Mouse (Mus musculus) hindbrain, embryonic 10.5 days (tissue): ENCODE results near the gene Prss32. TPM values are rescaled to one million over a fixed set of nuclear protein-coding genes. Genes with fewer than 3 reads are reported as not detected.
"Not testable (repeated sequence)": the region's sequence is repeated elsewhere in the genome, so short reads cannot be mapped to it uniquely, and the experiment has no call there.

Experiments
- DNase-seq: peaks from one replicate; pipeline ENCODE4 v3.0.0-alpha.2; 2017; ENCODE audit warnings: low spot score
- H3K27ac ChIP-seq: fragments of 300-500 bp; sonication (generic); 2 replicates; pipeline ENCODE4 v1.5.1; 2016; ENCODE audit warnings: mild to moderate bottlenecking, moderate library complexity
- H3K27me3 ChIP-seq: fragments of 300-500 bp; sonication (generic); 2 replicates; pipeline ENCODE4 v1.6.1; 2016; ENCODE audit warnings: mild to moderate bottlenecking; ENCODE audit not compliant: poor library complexity, insufficient read depth, severe bottlenecking
- H3K36me3 ChIP-seq: fragments of 300-500 bp; sonication (generic); 2 replicates; pipeline ENCODE4 v1.6.1; 2016; ENCODE audit warnings: mild to moderate bottlenecking, moderate library complexity
- H3K4me1 ChIP-seq: fragments of 300-500 bp; sonication (generic); replicated peaks from 2 replicates; pipeline ENCODE4 v1.6.1; 2016; ENCODE audit warnings: mild to moderate bottlenecking
- H3K4me3 ChIP-seq: fragments of 300-500 bp; sonication (generic); 2 replicates; pipeline ENCODE4 v1.5.1; 2016; ENCODE audit warnings: mild to moderate bottlenecking, moderate library complexity
- H3K9me3 ChIP-seq: fragments of 300-500 bp; sonication (generic); 2 replicates; pipeline ENCODE4 v1.6.1; 2016; ENCODE audit warnings: mild to moderate bottlenecking, moderate library complexity
- WGBS: fragments of 180-500 bp; shearing (Covaris S2); methylation state at CpG from one replicate; pipeline ENCODE4 v1.1.7; 2016; 5-methylcytosine and 5-hydroxymethylcytosine counted together
- polyA plus RNA-seq: library from polyadenylated mRNA; unstranded; fragments of >200 nt; fragmentation: Nextera tagmentation; extraction: Ambion mirVana; gene quantifications from 2 replicates; pipeline ENCODE4 v1.2.1, GENCODE M21; 2016

Gene Prss32
- polyA plus RNA-seq, 1 experiment from 2014 or later = not detected

GRCm38 (mm10) chr17:23850853-23851749 lies 7.4 kb downstream of the Prss32 start:
- no peaks in the 10 kb centered on the region for H3K4me1 ChIP-seq
- no peaks in the 10 kb centered on the region for H3K9me3 ChIP-seq
- no peaks in the 10 kb centered on the region for H3K36me3 ChIP-seq
- H3K4me3 ChIP-seq = no peak overlapping the region
- 0 out of 2 replicates have a peak overlapping the region, but pooled peaks have one; percentile 69 for H3K27ac ChIP-seq
- DNase-seq = peak; percentile 76
- H3K27me3 ChIP-seq = no peaks in the 10 kb centered on the region
- 66% methylated on average over 19 of the region's 19 CpGs for WGBS

GRCm38 (mm10) chr17:23853292-23853691 lies 9.6 kb downstream of the Prss32 start:
- no peak overlapping the region for H3K27ac ChIP-seq
- no peaks in the 10 kb centered on the region for H3K27me3 ChIP-seq
- DNase-seq = peak; percentile 57
- H3K4me1 ChIP-seq = no peaks in the 10 kb centered on the region
- no peak overlapping the region for H3K4me3 ChIP-seq
- no peaks in the 10 kb centered on the region for H3K36me3 ChIP-seq
- no peaks in the 10 kb centered on the region for H3K9me3 ChIP-seq
- 38% methylated on average over 5 of the region's 5 CpGs for WGBS

GRCm38 (mm10) chr17:23854229-23854765 lies 10.6 kb downstream of the Prss32 start:
- 87% methylated on average over 10 of the region's 10 CpGs for WGBS
- no peak for DNase-seq
- no peaks in the 10 kb centered on the region for H3K4me1 ChIP-seq
- no peaks in the 10 kb centered on the region for H3K9me3 ChIP-seq
- no peaks in the 10 kb centered on the region for H3K36me3 ChIP-seq
- H3K27ac ChIP-seq = no peak overlapping the region
- no peaks in the 10 kb centered on the region for H3K27me3 ChIP-seq
- no peak overlapping the region for H3K4me3 ChIP-seq

GRCm38 (mm10) chr17:23857193-23857592 lies 13.5 kb downstream of the Prss32 start:
- WGBS = 91% methylated on average over 6 of the region's 6 CpGs
- Histone ChIP-seq H3K27ac (no peak overlapping the region), H3K27me3 (0 out of 2 replicates have a peak, but pooled peaks cover 2% of the 10 kb centered on the region), H3K9me3 (no peaks in the 10 kb centered on the region), H3K4me1 (no peaks in the 10 kb centered on the region), H3K4me3 (no peak overlapping the region), H3K36me3 (no peaks in the 10 kb centered on the region)
- DNase-seq = no peak

- no peaks in the 10 kb centered on the region for H3K9me3 ChIP-seq
- 83% methylated on average over 2 of the region's 2 CpGs for WGBS
These were observed 14.3 kb downstream of the Prss32 start for GRCm38 (mm10) chr17:23857913-23858312.

GRCm38 (mm10) chr17:23862926-23863325 lies 19.3 kb downstream of the Prss32 start:
- 0 out of 2 replicates have a peak, but pooled peaks cover 2% of the 10 kb centered on the region for H3K27me3 ChIP-seq
- H3K36me3 ChIP-seq = no peaks in the 10 kb centered on the region
- 0 out of 2 replicates have a peak, but pooled peaks cover 4% of the 10 kb centered on the region for H3K9me3 ChIP-seq
- no peak for DNase-seq
- no peak overlapping the region for H3K4me3 ChIP-seq
- H3K27ac ChIP-seq = no peak overlapping the region
- H3K4me1 ChIP-seq = no peaks in the 10 kb centered on the region
- 80% methylated on average over 4 of the region's 4 CpGs for WGBS

More at GRCm38 (mm10) chr17:23857913-23858312, 14.3 kb downstream of the Prss32 start:
- DNase-seq = no peak
- Histone ChIP-seq H3K4me3 (no peak overlapping the region), H3K4me1 (no peaks in the 10 kb centered on the region), H3K27ac (no peak overlapping the region), H3K36me3 (no peaks in the 10 kb centered on the region), H3K27me3 (0 out of 2 replicates have a peak, but pooled peaks cover 2% of the 10 kb centered on the region)

- H3K4me3 ChIP-seq = no peak within 1 kb of the TSS
- DNase-seq = no peak
- H3K27me3 ChIP-seq = no peaks in the 10 kb centered on the region
- no peak within 1 kb of the TSS for H3K27ac ChIP-seq
- H3K9me3 ChIP-seq = 0 out of 2 replicates have a peak, but pooled peaks cover 4% of the 10 kb centered on the region
- WGBS = 83% methylated on average over 15 of the region's 15 CpGs
- H3K4me1 ChIP-seq = 0 out of 2 replicates have a peak, but pooled peaks cover 4% of the 10 kb centered on the region
- H3K36me3 ChIP-seq = no peaks in the 10 kb centered on the region
These were observed 24.1 kb downstream of the Prss32 start, which contains the start of gene Prss21 for GRCm38 (mm10) chr17:23867756-23868155. Gene Prss21, plus strand, starts transcription at chr17:23868056.

GRCm38 (mm10) chr17:23868513-23868912 lies 24.9 kb downstream of the Prss32 start:
- Histone ChIP-seq H3K4me3 (no peak overlapping the region), H3K36me3 (no peaks in the 10 kb centered on the region), H3K9me3 (0 out of 2 replicates have a peak, but pooled peaks cover 4% of the 10 kb centered on the region), H3K4me1 (0 out of 2 replicates have a peak, but pooled peaks cover 4% of the 10 kb centered on the region), H3K27me3 (no peaks in the 10 kb centered on the region), H3K27ac (no peak overlapping the region)
- DNase-seq = no peak
- whole genome bisulfite sequencing = 90% methylated on average over 11 of the region's 11 CpGs

- no peaks in the 10 kb centered on the region for H3K27me3 ChIP-seq
- H3K9me3 ChIP-seq = no peaks in the 10 kb centered on the region
- peak; percentile 69 for DNase-seq
- H3K4me1 ChIP-seq = peaks cover 7% of the 10 kb centered on the region; the same call in 1 of the 2 replicates
- H3K36me3 ChIP-seq = no peaks in the 10 kb centered on the region
- 53% methylated on average over 8 of the region's 8 CpGs for WGBS
- H3K4me3 ChIP-seq = no peak overlapping the region
- no peak overlapping the region for H3K27ac ChIP-seq
These were observed 30.5 kb downstream of the Prss32 start for GRCm38 (mm10) chr17:23873884-23874856.

GRCm38 (mm10) chr17:23876741-23877140 lies 33.1 kb downstream of the Prss32 start:
- no peaks in the 10 kb centered on the region for H3K36me3 ChIP-seq
- DNase-seq = no peak
- H3K9me3 ChIP-seq = no peaks in the 10 kb centered on the region
- H3K4me3 ChIP-seq = no peak overlapping the region
- peaks cover 2% of the 10 kb centered on the region; the same call in 1 of the 2 replicates for H3K4me1 ChIP-seq
- WGBS = 64% methylated on average over 3 of the region's 3 CpGs
- no peaks in the 10 kb centered on the region for H3K27me3 ChIP-seq
- no peak overlapping the region for H3K27ac ChIP-seq

GRCm38 (mm10) chr17:23877166-23877565 lies 33.5 kb downstream of the Prss32 start:
- H3K4me3 ChIP-seq = no peak overlapping the region
- WGBS = 83% methylated on average over 2 of the region's 2 CpGs
- DNase-seq = no peak
- H3K9me3 ChIP-seq = no peaks in the 10 kb centered on the region
- H3K36me3 ChIP-seq = no peaks in the 10 kb centered on the region
- H3K4me1 ChIP-seq = peaks cover 2% of the 10 kb centered on the region; the same call in 1 of the 2 replicates
- H3K27me3 ChIP-seq = no peaks in the 10 kb centered on the region
- no peak overlapping the region for H3K27ac ChIP-seq

GRCm38 (mm10) chr17:23880576-23880975 lies 36.9 kb downstream of the Prss32 start, which contains the start of the genes Dcpp1 and Dcpp2:
Gene Dcpp1, plus strand, starts transcription at chr17:23880876.
Gene Dcpp2, plus strand, starts transcription at chr17:23880880.
- H3K27ac ChIP-seq, DNase-seq: not testable (repeated sequence)
- WGBS = 78% methylated on average over 4 of the region's 4 CpGs

More at GRCm38 (mm10) chr17:23880576-23880975, 36.9 kb downstream of the Prss32 start, which contains the start of the genes Dcpp1 and Dcpp2:
- H3K27me3 ChIP-seq, H3K36me3 ChIP-seq, H3K4me1 ChIP-seq, H3K9me3 ChIP-seq, H3K4me3 ChIP-seq: not testable (repeated sequence)
